Mouse (Mus musculus) cerebellum, adult 2 months (tissue): ENCODE measurements around the gene Mrpl34. TPM values are rescaled to one million over a fixed set of nuclear protein-coding genes. Genes with fewer than 3 reads are reported as not detected.

ENCODE experiments used
- DNase-seq, 2 experiments: peaks; one replicate each; pipeline ENCODE4 v3.0.0; 2021
- H3K27ac ChIP-seq: fragments of 200-500 bp; 2 replicates; pipeline ENCODE4 v1.5.1; 2012; ENCODE audit warnings: low read length, control low read depth, inconsistent platforms; ENCODE audit not compliant: insufficient read depth
- H3K27me3 ChIP-seq: fragments of 200-500 bp; 2 replicates; pipeline ENCODE4 v1.6.1; 2012; ENCODE audit warnings: inconsistent platforms, mild to moderate bottlenecking, low read length, moderate library complexity; ENCODE audit not compliant: control insufficient read depth, insufficient read depth
- H3K4me1 ChIP-seq: fragments of 200-500 bp; 2 replicates; pipeline ENCODE4 v1.6.1; 2011; ENCODE audit warnings: low read length; ENCODE audit not compliant: control insufficient read depth, insufficient read depth
- H3K4me3 ChIP-seq: fragments of 200-500 bp; replicated peaks from 2 replicates; pipeline ENCODE3; 2011; ENCODE audit warnings: mild to moderate bottlenecking, low read depth, low read length, control low read depth; ENCODE audit not compliant: insufficient read depth
- CTCF ChIP-seq: fragments of 200-500 bp; IDR thresholded peaks from 2 replicates; pipeline ENCODE4 v1.5.1; 2011; ENCODE audit warnings: low read depth, mild to moderate bottlenecking, control low read depth, low read length, moderate library complexity, borderline replicate concordance; ENCODE audit not compliant: insufficient read depth
- POLR2A ChIP-seq: fragments of 200-500 bp; IDR thresholded peaks from 2 replicates; pipeline ENCODE4 v1.6.1; 2011; ENCODE audit warnings: low read length, control low read depth, borderline replicate concordance; ENCODE audit not compliant: insufficient read depth
- WGBS: fragments of 180-500 bp; shearing (Covaris S2); methylation state at CpG from one replicate; pipeline ENCODE4 v1.1.7; 2018; 5-methylcytosine and 5-hydroxymethylcytosine counted together
- polyA plus RNA-seq: library from polyadenylated mRNA; depleted of rRNA; stranded (reverse); fragments of >200 nt; gene quantifications from 2 replicates; pipeline ENCODE4 v1.2.3, GENCODE M21; 2012

Mrpl34 gene
- polyA plus RNA-seq, 1 experiment: 68.5 TPM

DNA sequence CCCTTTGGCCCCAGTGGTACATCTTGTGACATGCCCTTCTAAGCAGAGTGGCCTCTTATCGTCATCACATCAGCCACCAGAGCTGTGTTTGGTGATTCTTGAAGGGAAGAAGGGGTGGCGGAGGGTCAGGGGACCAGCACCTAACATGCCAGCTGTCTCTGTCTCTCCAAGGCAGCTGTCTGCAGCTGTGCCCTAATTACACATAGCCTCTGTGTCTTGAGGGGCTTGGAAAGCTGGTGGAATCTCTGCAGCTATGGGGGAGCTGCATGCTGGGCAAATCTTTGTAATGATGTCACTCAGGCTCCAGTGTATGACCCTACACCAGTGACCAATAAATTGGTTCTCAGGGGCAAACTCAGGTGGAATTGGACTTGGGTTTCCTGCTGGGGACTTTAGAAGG lies 12.1 kb upstream of the Mrpl34 start:
- no peak for DNase-seq
- H3K4me1 ChIP-seq: peaks cover 8% of the 10 kb centered on the region
- H3K27me3 ChIP-seq: no peaks in the 10 kb centered on the region
- H3K27ac ChIP-seq: no peak overlapping the region
- no peak for TF ChIP-seq POLR2A
- TF ChIP-seq CTCF: no peak
- no peak overlapping the region for H3K4me3 ChIP-seq
- WGBS: 88% methylated on average over 2 of the region's 2 CpGs

DNA sequence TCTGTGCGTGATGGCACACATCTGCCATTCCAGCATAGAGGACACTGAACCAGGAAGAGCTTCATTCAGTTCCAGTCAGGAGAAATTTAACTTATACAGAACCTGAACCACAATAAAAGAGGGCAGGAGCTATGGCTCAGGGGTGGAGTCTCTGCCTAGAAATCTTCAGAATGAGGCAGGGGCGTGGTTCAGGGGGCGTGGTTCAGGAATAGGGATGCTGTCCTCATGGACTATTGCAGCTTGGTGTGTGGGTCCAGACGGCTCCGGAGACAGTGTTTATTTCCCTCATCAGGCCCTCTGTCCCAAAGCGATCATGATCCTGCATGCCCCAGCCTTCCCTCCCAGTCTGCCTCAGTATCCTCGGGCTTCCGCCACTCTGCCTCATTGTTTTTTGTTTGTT lies 10.1 kb upstream of the Mrpl34 start:
- Histone ChIP-seq H3K4me1 (peaks cover 23% of the 10 kb centered on the region), H3K4me3 (no peak overlapping the region), H3K27ac (no peak overlapping the region), H3K27me3 (no peaks in the 10 kb centered on the region)
- DNase-seq: no peak
- no peak for TF ChIP-seq POLR2A
- no peak for TF ChIP-seq CTCF
- WGBS: 83% methylated on average over 8 of the region's 8 CpGs

DNA sequence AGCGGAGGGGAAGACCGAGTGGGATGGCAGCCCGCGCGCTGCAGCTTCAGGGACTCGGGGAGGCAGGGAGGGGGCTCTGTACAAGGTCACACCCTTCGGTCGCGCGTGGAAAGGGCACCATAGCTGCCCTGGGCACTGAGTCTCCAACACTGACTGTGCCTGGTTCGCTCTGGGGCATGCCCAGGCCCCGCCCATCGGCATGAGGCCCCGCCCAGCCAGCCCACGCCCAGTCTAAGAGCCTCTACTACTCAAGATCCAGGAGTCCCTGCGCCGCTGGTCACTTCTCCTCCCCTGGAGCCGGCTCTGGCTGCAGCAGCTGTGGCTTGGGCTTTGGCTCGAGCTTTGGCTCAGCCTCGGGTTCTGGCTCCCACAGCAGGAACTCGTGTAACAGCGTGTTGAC lies 7.9 kb upstream of the Mrpl34 start:
- no peak overlapping the region for H3K4me3 ChIP-seq
- H3K27ac ChIP-seq: no peak overlapping the region
- no peak for TF ChIP-seq POLR2A
- no peak for TF ChIP-seq CTCF
- H3K27me3 ChIP-seq: no peaks in the 10 kb centered on the region
- peak in 1 of 2 experiments; percentile 33 for DNase-seq
- WGBS: 45% methylated on average over 22 of the region's 22 CpGs
- H3K4me1 ChIP-seq: peaks cover 31% of the 10 kb centered on the region

DNA sequence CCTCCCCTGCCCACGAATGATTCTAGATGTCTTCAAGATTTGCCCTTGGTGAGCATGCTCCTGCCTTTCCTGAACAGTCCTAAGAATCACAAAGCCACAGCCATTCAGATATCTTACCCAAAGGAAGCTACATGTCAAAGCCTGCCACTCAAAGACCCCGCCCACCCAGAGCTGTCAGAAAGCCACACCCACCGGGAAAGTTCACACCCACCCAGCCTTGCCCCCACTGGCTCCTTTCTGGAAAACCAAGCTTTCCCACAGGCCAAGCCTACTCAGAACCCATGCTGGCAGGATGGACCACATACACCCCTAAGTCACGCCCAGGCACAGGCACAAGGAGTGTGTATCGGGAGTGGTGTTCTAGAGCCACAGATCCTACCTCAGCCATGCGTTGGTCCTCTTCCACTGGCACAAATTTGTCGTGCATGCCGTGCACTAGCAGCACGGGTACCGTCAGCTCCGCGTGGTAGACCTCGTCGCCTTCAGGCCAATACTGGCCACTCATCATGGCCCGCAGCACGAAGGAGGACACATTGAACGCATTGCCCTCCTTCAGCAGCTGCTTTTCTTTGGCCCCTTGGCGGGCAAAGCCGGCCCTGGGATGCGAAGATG lies 7.0 kb upstream of the Mrpl34 start:
- Histone ChIP-seq H3K27me3 (no peaks in the 10 kb centered on the region), H3K27ac (no peak overlapping the region), H3K4me3 (no peak overlapping the region), H3K4me1 (peaks cover 34% of the 10 kb centered on the region)
- WGBS: 78% methylated on average over 20 of the region's 20 CpGs
- TF ChIP-seq CTCF (no peak), POLR2A (no peak)
- DNase-seq: no peak

DNA sequence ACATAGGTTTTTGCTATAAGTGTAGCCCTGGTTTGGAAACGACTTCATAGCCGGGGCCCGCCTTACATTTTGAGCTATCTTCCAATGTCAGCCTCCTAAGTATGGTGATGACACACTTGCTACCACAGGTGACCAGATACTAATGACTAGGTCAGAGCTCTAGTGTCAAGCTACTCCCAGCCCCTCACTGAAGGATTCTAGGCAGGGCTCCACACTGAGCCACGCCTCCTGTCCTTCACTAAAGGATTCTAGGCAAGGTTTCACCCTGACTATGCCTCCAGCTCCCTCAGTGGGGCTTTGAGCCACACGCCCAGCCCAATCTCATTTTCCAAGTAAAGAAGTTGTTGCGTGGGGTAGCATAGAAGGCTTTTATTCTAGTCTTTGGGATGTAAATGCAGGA lies 4.0 kb upstream of the Mrpl34 start:
- Histone ChIP-seq H3K4me1 (peaks cover 37% of the 10 kb centered on the region), H3K27ac (no peak overlapping the region), H3K4me3 (no peak overlapping the region), H3K27me3 (no peaks in the 10 kb centered on the region)
- 77% methylated on average over 6 of the region's 6 CpGs for WGBS
- TF ChIP-seq CTCF (no peak), POLR2A (no peak)
- peak in 1 of 2 experiments; percentile 20 for DNase-seq

DNA sequence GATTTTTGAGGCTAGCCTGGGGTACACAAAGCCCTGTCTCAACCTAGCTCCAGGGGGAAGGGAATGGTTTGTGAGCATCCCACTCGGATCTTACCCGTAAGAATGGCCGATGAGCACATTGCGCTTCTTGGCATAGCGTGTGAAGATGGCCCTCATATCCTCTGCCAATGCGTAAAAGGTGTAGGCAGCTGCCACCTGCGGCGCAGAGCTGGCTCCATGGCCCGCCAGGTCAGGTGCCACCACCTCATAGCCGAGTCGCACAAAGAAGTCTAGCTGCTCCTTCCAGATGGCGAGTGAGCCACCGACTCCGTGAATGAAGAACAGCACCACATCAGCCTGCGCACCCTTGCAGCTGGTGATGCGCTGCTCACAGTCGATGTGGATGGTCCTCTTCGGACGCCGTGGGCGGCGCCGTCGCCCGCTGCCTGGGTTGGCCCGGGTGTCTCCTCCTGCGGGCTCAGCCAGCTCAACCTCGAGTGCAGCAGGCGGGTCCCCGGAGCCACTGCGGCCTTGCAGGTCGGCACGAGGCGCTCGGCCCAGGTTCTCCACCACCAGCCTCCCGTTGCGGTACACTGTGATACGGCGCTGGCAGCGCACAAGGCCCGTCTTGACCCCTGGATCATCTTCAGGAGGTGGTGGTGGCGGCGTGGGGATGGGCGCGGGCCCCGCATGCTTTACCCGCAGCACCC lies 3.5 kb upstream of the Mrpl34 start:
- H3K4me1 ChIP-seq: peaks cover 37% of the 10 kb centered on the region
- H3K27ac ChIP-seq: no peak overlapping the region
- peak; percentile 58 to 64 for DNase-seq
- TF ChIP-seq POLR2A (no peak), CTCF (no peak)
- WGBS: 50% methylated on average over 47 of the region's 47 CpGs
- peak overlapping the region; percentile 77 for H3K4me3 ChIP-seq
- H3K27me3 ChIP-seq: no peaks in the 10 kb centered on the region

DNA sequence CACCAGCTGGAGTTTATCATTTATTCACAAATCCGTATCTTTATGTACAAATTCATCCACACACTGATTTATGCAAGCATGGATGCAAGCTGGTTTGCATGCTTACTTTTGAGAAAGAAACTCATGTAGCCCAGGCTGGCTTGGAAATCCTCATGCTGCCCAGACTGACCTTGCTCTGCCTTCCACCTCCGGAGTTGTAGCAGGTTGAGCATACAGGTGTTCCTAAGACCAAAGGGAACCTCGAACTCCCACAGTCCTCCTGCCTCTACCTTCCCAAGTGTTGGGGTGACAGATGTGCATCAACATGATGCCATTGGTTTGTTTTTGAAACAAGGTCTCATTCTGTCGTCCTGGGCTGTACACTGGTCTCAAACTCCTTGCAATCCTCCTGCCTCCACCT lies 2.6 kb upstream of the Mrpl34 start:
- Histone ChIP-seq H3K4me1 (peaks cover 32% of the 10 kb centered on the region), H3K4me3 (peak overlapping the region; percentile 77), H3K27me3 (no peaks in the 10 kb centered on the region), H3K27ac (peak overlapping the region; percentile 92; the same call in 1 of the 2 replicates)
- DNase-seq: no peak
- 26% methylated on average over 4 of the region's 4 CpGs for WGBS
- no peak for TF ChIP-seq POLR2A
- no peak for TF ChIP-seq CTCF

DNA sequence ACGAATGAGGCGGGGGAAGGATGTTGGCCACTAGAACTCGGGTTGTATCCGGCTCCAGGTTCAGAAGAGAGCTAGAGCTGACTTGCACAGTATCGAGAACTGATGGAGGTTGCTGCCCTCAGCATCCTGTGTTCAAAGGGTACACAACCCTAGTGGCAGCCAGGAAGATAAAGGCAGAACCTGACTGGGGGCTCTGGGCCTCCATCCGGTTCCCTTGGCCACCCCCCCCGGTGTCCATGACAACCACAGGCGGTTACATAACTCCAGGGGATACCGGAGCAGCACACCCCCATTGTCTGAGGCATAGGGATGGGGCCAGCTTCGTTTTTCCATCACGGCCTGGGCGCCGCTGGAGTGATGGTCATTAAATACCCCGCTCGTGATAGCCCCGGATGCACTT lies 2.0 kb upstream of the Mrpl34 start:
- H3K4me1 ChIP-seq: peaks cover 28% of the 10 kb centered on the region
- TF ChIP-seq POLR2A (peak; percentile 27; the same call in 1 of the 2 replicates), CTCF (no peak)

More for the DNA sequence above, 2.0 kb upstream of the Mrpl34 start:
- Histone ChIP-seq H3K4me3 (peak overlapping the region; percentile 77), H3K27ac (peak overlapping the region; percentile 92), H3K27me3 (no peaks in the 10 kb centered on the region)
- peak; percentile 81 for DNase-seq
- WGBS: 3% methylated on average over 16 of the region's 16 CpGs
